Mouse (Mus musculus): ENCODE results near the gene Med26.

Med26 gene

DNA sequence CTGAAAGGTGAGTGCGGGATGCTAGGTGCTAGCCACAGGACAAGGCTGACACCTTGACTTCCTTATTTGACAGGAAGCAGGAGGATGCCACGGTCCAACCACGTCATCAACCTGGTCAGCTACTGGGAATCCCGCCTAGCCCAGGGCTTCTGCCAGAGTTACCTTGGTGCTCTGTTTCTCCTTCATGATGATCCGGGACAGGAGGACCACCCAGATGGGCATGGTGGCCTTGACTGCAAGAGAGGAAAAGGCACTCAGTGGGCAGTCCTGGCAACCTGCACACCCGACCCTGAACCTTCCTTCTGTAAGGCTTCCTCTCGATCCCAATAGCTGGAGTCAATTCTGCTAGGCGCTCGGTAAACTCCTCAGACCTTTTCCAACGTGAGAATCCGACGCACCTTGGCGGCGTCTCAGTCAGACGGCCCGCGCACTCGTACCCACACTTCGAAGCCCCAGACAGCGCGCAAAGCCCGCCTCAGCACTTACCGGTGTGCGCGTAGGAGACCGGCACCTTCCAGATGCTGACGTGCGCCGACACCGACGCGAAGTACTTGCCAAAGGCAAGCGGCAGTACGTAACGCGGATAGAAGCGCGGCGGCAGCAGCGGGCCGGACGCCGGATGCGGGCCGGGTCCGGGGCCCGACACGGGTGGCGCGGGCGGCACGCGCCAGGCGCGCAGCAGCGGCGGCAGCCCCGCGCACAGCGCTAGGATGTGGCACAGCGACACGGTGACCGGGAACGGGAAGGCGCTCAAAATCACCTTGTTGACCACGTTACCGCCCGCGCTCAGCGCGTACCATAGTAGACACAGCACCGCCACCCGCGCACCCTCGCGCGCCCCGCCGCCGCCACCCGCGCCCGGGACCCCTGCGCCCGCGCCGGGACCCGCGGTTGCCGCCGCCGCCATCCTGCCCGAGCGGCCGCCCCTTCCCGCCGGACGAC, 56.1 kb downstream of the Med26 start, which contains the start of gene Slc35e1:
Gene Slc35e1, minus strand, starts transcription at position 935 of the 942 bp plus-strand sequence.
- DNase-seq (ENCODE audit: low spot score in 2 of 2): peak; percentile 41 to 61

DNA sequence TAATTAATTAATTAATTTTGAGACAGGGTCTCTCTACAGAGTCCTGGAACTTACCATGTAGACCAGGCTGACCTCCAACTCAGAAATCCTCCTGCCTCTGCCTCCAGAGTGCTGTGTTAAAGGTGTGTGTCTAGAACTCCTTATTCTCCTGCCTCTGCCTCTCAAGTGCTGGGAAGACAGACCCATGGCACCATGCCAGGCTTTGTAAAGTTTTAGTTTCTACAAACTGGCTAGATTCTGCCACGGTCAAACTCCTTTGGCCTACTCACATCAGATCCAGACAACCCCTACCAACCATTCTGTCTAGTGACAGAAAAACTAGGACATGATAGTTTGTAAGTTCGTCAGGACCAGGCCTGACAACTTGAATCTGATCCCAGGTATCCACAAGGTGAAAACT, 57.1 kb downstream of the Med26 start:
- no peak for DNase-seq (ENCODE audit: low spot score in 2 of 2)

DNA sequence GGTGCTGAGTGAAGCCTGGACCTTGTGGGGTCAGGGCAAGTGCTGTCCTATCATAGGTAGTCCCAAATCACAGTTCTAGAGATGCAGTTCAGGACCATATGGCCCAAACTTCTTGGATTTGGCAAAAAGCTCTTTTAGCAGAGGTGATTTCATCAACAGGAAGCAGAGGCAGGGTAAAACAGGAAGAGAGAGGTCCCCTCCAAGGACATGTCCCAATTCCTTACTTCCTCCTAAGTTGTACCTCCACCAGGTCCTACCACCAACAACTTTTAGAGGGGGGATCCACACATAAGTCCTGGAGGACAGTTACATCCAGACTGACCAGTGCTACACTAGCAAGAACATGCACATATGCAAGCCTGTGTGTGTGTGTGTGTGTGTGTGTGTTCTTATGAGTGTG, 61.1 kb downstream of the Med26 start:
- no peak for DNase-seq (ENCODE audit: low spot score in 2 of 2)

DNA sequence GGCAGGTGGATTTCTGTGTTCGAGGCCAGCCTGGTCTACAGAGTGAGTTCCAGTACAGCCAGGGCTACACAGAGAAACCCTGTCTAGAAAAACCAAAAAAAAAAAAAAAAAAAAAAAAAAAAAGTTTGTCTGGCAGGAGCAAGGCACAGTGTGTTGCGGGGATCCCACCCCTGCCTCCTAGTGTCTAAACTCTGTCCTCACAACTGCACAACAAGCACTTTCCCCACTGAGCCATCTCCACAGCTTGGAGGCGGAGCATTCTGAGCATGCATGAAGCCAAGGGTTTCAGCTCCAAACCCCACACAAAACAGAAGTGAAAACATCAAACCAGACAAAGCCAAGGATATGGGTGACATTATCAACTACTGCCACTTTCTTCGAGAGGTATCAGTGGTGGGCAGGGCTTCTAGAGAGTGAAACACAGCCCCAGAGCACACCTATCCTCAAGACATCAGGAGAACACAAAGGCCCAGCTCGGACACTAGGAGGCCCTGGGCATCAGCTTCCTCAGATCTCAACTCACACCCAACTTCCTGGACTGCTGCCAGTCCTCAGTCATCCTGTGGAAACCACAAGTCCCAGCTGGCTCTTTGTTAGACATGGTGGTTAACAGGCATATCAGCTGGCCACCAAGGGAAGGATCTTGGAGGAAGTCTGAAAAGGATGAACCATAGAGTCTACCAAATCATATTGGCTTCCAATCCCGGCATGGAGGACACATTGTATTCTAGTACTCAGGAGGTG, 62.4 kb downstream of the Med26 start:
- peak in 1 of 2 experiments; percentile 53 for DNase-seq (ENCODE audit: low spot score in 2 of 2)

DNA sequence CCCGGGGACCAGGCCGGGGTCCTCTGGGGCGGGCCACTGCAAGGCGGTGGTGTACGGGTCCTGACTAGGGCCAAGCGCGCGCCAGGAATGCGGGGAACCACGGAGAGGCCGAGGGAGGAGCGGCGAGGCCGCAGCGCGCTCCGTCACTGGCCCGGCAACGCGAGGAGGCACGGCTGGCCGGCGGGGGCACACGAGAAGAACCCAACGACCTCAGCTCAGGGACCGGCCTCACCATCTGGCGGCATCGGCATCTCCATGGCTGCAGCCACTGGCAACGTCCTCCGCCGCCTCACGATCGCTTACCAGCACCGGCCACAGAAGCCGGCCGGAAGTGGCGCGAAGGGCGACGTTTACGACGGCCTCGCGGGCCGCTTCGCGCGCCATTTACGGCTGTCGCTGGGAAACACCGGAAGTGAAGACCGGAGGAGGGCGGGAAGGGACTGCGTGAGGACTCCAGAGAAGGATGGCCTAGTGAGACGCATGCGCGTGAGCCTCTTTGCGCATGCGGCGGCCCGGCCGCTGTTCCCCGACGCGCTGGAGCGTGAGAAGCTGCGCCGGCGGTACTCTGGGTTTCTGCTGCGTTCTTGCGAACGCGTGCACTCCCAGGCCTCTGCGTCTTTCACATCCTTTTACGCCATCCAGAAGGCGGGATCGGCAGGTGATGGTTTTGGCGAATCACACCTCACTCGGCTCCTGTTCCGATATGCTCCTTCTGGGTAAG, 73.1 kb downstream of the Med26 start, which contains the start of gene Cherp:
Gene Cherp, minus strand, starts transcription at position 401 of the 721 bp plus-strand sequence.
- peak; percentile 90 to 97 for DNase-seq (ENCODE audit: low spot score in 2 of 2)

DNA sequence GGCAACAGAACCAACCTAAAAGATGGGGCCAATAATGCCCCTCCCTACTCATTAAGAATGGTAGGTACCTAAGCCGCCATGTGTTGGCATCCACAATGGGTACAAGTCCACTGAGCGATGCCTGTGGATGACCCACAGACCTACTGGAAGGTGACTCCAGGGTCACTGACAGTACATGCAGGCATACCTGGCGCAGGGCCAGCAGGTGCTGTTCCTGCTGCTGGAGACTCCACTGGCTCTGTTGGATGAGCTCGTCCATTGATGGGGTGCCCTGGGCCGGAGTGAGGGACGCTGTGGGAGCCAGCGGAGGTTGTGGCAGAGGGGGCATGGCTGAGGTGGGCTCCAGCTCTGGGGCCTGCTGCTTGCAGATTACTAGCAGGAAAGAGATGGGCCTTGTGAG, 77.4 kb downstream of the Med26 start:
- no peak for DNase-seq (ENCODE audit: low spot score in 2 of 2)

DNA sequence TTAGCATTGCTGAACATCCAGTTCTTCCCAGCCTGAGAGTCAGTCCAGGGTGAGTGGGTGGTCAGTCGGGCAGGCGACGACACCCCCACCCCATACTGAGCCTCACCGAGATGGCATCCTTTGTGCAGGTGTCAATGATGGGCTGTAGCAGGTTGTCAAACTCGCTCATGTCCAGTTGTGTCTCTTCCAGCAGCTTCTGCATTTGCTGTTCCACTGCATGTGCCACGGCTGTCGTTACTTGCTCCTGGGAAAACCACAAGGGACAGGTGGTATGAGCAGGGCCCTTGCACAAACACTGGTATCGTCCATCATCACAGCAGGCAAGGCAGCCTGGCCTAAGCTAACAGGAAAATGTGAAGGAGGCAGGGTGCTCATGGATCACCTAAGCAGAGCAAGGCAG, 78.1 kb downstream of the Med26 start:
- DNase-seq (ENCODE audit: low spot score in 2 of 2): no peak

DNA sequence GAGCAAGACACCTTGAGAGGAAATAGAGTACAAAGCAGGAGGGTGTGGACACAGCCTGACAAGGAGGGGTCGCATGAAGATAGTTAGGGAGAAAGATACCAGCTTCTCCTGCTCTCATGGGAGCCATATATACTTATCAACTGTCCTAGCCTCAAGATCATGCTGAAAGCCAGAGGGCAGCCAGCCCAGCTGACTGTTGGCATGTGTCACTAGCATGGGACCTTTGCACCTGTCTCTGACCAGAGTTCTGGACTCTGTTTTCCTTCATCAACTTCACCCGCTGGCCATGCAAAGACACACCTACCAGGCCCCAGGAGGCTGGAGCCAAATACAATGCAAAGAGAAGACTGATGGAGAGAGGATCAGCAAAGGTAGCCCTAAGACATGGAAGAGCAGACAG, 78.8 kb downstream of the Med26 start:
- DNase-seq (ENCODE audit: low spot score in 2 of 2): no peak

DNA sequence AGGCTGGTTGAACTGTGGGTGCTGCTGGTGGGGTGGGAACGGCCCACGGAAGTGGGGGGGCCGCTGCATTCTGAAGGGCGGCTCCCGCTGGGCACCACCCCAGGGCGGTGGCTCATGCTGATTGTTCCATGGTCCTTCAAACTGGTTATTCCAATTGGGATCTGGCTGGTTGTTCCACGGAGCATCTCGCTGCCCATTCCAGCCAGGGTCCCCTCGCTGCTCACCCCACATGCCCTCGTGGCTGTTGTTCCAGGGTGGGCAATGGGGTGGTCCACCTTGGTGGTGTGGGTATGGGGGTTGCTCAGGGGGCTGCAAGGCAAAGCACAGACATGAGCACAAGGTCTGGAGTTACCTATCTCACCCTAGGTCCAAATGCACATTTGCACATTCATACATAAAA, 83.9 kb downstream of the Med26 start:
- DNase-seq (ENCODE audit: low spot score in 2 of 2): no peak

DNA sequence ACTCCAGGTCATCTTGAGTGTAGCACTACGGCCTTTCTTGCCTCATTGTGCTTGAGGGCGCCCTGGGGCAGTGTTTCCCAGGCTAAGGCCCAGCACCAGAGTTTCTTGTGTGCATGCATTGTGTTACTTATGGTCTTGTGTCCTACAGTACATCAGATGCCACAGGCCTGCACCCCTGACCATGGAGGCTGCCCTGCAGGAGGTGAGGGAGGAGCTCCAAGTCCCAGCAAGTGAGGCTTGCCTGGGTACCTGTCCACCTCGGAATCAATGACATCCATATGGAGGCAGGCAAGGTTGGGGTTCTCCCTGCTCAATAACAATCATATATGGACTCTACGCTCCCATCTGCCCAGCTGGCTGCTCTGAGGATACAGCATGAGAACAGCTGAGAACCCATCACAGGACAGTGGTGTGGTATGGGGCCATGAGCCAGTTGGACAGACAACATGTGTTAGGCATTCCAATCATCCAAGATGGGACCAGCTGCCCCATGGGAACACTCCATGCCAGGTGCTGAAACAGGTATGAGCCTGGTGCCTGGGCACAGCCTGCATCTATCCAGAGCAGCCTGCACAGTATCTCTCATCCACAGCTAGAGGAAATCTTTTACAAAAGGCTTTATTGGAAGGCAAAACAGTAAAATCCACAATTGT, 88.1 kb downstream of the Med26 start:
- DNase-seq (ENCODE audit: low spot score in 2 of 2): no peak

DNA sequence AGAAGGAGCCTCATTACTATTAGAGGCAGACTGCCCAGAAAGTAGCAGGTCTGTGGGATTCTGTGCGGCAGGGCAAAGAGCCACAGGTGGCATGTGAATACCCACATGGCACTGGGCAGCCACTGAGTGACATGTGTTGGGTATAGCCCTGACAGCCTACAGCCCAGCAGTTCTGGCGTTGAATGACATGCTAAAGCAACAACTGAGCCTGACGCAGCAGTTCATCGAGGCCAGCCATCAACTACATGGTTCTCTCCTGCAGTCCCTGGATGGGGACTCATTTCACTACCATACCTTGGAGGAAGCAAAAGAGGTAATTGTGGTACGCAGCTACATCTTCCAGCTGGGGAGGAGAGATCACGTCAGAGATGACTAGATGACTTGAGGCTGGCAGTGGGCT, 89.6 kb downstream of the Med26 start:
- no peak for DNase-seq (ENCODE audit: low spot score in 2 of 2)

DNA sequence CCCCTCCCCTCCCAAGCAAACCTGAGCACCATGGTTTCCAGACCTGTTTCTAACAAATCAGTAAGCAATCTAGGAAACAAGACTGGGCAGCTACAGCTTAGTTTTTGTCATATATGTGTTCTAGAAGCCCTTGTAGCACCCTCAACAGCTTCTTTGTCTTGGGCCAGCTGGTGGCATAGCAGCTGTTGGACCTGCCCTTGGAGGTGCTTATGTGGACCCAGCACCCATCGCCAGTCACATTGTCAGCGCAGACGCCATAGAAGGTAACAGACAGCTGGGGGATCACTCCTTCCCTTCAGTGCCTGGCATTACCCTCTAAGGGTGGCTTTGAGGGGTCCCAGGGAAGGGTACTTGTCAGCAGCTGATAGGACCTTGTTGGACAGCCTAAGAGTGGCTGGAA, 90.3 kb downstream of the Med26 start:
- DNase-seq (ENCODE audit: low spot score in 2 of 2): no peak

DNA sequence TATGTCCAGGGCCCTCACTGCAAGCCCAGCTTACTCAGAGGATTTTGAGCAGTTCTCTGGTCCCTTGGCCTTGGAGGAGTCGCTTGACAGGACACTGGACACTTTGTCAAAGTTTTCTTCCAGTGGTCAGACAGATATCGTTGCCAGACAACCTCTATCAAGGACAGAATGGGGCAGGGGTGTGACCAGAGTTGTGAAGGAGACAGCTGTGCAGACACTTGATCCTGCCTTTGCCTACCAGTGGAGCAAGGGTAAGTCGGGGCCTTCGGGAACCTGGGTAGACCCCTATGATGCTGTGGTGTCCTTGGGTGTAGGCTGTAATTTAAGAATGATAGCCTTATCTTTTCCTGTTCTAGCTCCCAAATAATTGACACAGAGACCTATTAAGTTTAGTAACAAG, 92.8 kb downstream of the Med26 start:
- DNase-seq (ENCODE audit: low spot score in 2 of 2): no peak

DNA sequence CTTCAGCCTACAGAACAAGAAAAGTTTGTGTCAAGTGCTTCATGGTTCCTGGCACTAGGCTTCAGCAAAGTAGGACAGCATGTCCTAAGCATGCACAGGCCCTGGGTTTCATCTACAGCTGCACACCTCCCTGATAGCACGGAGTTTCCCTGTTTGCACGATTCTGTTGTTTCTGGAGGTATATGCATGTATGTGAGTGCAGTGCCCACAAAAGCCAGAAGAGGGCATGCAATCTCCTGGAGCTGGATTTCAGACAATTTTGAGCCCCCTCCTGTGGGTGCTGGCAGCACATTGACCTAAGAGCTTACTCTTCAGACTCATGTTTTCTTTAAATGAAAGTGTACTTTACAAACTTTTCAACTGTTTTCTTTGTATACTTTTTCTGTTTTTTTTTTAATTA, 94.2 kb downstream of the Med26 start:
- DNase-seq (ENCODE audit: low spot score in 2 of 2): no peak

DNA sequence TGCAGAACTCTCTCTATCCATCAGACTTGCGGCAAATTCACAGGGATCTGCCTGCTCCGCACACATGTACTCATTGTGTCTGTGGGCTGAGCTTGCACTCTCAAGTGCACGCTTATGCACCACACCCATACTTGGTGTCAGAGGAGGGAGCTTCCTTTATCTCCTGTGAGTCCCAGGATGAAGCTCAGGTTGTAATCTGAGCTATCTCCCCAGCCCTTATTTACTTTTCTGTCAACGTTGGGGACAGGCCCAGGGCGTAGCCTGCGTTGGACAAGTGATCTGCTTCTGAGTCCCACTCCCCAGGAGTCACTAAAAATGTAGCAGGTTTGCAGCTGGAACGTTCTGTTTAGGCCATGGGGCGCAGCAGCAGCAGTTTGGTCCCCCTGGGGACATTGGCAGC, 96.6 kb downstream of the Med26 start:
- no peak for DNase-seq (ENCODE audit: low spot score in 2 of 2)

DNA sequence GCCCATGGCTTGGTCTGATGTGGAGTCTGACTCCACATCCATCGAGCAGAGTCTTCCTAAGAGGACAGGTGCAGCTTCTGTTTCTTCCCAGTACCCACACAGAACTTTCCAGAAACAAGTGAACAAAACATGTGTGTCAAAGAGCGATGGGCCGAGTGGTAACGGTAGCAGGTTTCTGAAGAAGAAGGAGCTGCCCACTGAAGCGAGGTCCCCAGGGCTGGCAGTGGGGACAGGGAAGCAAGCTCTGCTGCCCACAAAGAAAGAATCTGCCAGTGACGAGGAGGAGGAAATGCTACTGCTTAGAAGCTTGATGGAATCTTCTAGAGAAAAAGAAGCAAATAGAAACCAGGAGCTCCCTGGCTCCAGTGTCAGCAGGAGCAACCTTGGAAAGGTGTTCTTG, 103.0 kb downstream of the Med26 start:
- DNase-seq (ENCODE audit: low spot score in 2 of 2): peak in 1 of 2 experiments; percentile 55
